Mouse (Mus musculus) neural tube, embryonic 11.5 days (tissue): ENCODE data around the gene Slc26a8. TPM values are rescaled to one million over a fixed set of nuclear protein-coding genes. Genes with fewer than 3 reads are reported as not detected.

Source experiments
- ATAC-seq: fragments of 200-750 bp; cut with Nextera tagmentation; 2 replicates; pipeline ENCODE4 v1.8.0; 2017; ENCODE audit warnings: moderate number of reproducible peaks, mild to moderate bottlenecking, moderate TSS enrichment, moderate library complexity; ENCODE audit not compliant: insufficient read depth, low FRiP score, low TSS enrichment
- DNase-seq: peaks from one replicate; pipeline ENCODE4 v3.0.0-alpha.2; 2015; ENCODE audit warnings: low spot score
- H3K27ac ChIP-seq: fragments of 300-500 bp; sonication (generic); 2 replicates; pipeline ENCODE4 v1.5.1; 2014; ENCODE audit warnings: low read depth, mild to moderate bottlenecking, low read length
- H3K27me3 ChIP-seq: fragments of 300-500 bp; sonication (generic); 2 replicates; pipeline ENCODE4 v1.6.1; 2014; ENCODE audit warnings: mild to moderate bottlenecking, low read length, mixed read lengths; ENCODE audit not compliant: control insufficient read depth, insufficient read depth
- H3K36me3 ChIP-seq: fragments of 300-500 bp; sonication (generic); 2 replicates; pipeline ENCODE4 v1.6.1; 2014; ENCODE audit warnings: mild to moderate bottlenecking, low read length, moderate library complexity, mixed read lengths; ENCODE audit not compliant: control insufficient read depth, insufficient read depth
- H3K4me1 ChIP-seq: fragments of 300-500 bp; sonication (generic); 2 replicates; pipeline ENCODE4 v1.6.1; 2014; ENCODE audit warnings: low read length, mixed read lengths; ENCODE audit not compliant: control insufficient read depth, insufficient read depth
- H3K4me2 ChIP-seq: fragments of 300-500 bp; sonication (generic); 2 replicates; pipeline ENCODE4 v1.6.1; 2014; ENCODE audit warnings: low read depth, mild to moderate bottlenecking, moderate library complexity
- H3K4me3 ChIP-seq: fragments of 300-500 bp; sonication (generic); 2 replicates; pipeline ENCODE4 v1.5.1; 2014; ENCODE audit warnings: low read depth, low read length
- H3K9ac ChIP-seq: fragments of 300-500 bp; sonication (generic); 2 replicates; pipeline ENCODE4 v1.6.1; 2014; ENCODE audit warnings: mild to moderate bottlenecking, low read length
- H3K9me3 ChIP-seq: fragments of 300-500 bp; sonication (generic); 2 replicates; pipeline ENCODE4 v1.6.1; 2016; ENCODE audit warnings: low read length; ENCODE audit not compliant: control insufficient read depth
- WGBS: fragments of 180-500 bp; shearing (Covaris S2); extraction: QIAGEN DNeasy Blood & Tissue Kit; methylation state at CpG from one replicate; pipeline ENCODE4 v1.1.7; 2014; 5-methylcytosine and 5-hydroxymethylcytosine counted together
- polyA plus RNA-seq: library from polyadenylated mRNA; unstranded; fragments of >200 nt; fragmentation: Nextera tagmentation; extraction: Ambion mirVana; gene quantifications from 2 replicates; pipeline ENCODE4 v1.2.1, GENCODE M21; 2014

The Slc26a8 gene
- polyA plus RNA-seq, 1 experiment from 2014 or later = 0.62 TPM

GRCm38 (mm10) chr17:28696641-28697040, 6.6 kb upstream of the Slc26a8 start:
- H3K27ac ChIP-seq = no peak overlapping the region
- no peak overlapping the region for H3K4me2 ChIP-seq
- no peaks in the 10 kb centered on the region for H3K9me3 ChIP-seq
- no peak overlapping the region for H3K9ac ChIP-seq
- DNase-seq = no peak
- 39% methylated on average over 2 of the region's 2 CpGs for WGBS
- no peaks in the 10 kb centered on the region for H3K27me3 ChIP-seq
- H3K4me3 ChIP-seq = no peak overlapping the region
- ATAC-seq = no peak
- no peaks in the 10 kb centered on the region for H3K36me3 ChIP-seq
- peaks cover 27% of the 10 kb centered on the region for H3K4me1 ChIP-seq

GRCm38 (mm10) chr17:28694832-28695231, 4.8 kb upstream of the Slc26a8 start:
- Histone ChIP-seq H3K4me2 (no peak overlapping the region), H3K36me3 (no peaks in the 10 kb centered on the region), H3K4me1 (peaks cover 30% of the 10 kb centered on the region), H3K9ac (no peak overlapping the region), H3K27me3 (no peaks in the 10 kb centered on the region; the same call in 1 of the 2 replicates), H3K4me3 (no peak overlapping the region), H3K27ac (no peak overlapping the region), H3K9me3 (no peaks in the 10 kb centered on the region)
- DNase-seq = no peak
- no peak for ATAC-seq
- 81% methylated on average over 4 of the region's 4 CpGs for WGBS

GRCm38 (mm10) chr17:28694078-28694477, 4.0 kb upstream of the Slc26a8 start:
- H3K9ac ChIP-seq = no peak overlapping the region
- DNase-seq = no peak
- no peaks in the 10 kb centered on the region for H3K9me3 ChIP-seq
- no peaks in the 10 kb centered on the region for H3K36me3 ChIP-seq
- ATAC-seq = no peak
- peaks cover 4% of the 10 kb centered on the region; the same call in 1 of the 2 replicates for H3K27me3 ChIP-seq
- peaks cover 33% of the 10 kb centered on the region for H3K4me1 ChIP-seq
- H3K4me3 ChIP-seq = no peak overlapping the region
- no peak overlapping the region for H3K4me2 ChIP-seq
- H3K27ac ChIP-seq = no peak overlapping the region
- 87% methylated on average over 2 of the region's 2 CpGs for WGBS

- ATAC-seq = no peak
- Histone ChIP-seq H3K27me3 (peaks cover 4% of the 10 kb centered on the region; the same call in 1 of the 2 replicates), H3K27ac (no peak overlapping the region), H3K4me2 (peak overlapping the region; percentile 49), H3K4me1 (peaks cover 29% of the 10 kb centered on the region), H3K9me3 (no peaks in the 10 kb centered on the region), H3K36me3 (no peaks in the 10 kb centered on the region), H3K4me3 (peak overlapping the region; percentile 97), H3K9ac (no peak overlapping the region; the same call in 1 of the 2 replicates)
- no peak for DNase-seq
- WGBS = 59% methylated on average over 3 of the region's 3 CpGs
Measured at GRCm38 (mm10) chr17:28693086-28693485, 3.1 kb upstream of the Slc26a8 start.

- peaks cover 24% of the 10 kb centered on the region for H3K4me1 ChIP-seq
- H3K9me3 ChIP-seq = no peaks in the 10 kb centered on the region
- no peaks in the 10 kb centered on the region for H3K36me3 ChIP-seq
- H3K4me2 ChIP-seq = peak overlapping the region; percentile 49
- peak overlapping the region; percentile 92 for H3K9ac ChIP-seq
- peaks cover 4% of the 10 kb centered on the region; the same call in 1 of the 2 replicates for H3K27me3 ChIP-seq
- DNase-seq (peak; percentile 44), ATAC-seq (no peak)
- under 1% methylated on average over 18 of the region's 18 CpGs for whole genome bisulfite sequencing
- H3K4me3 ChIP-seq = peak overlapping the region; percentile 97
- H3K27ac ChIP-seq = 0 out of 2 replicates have a peak overlapping the region, but pooled peaks have one; percentile 94
Measured at GRCm38 (mm10) chr17:28692341-28692710, 2.3 kb upstream of the Slc26a8 start.

GRCm38 (mm10) chr17:28691687-28692340, 1.8 kb upstream of the Slc26a8 start:
- ATAC-seq (peak; percentile 66), DNase-seq (peak; percentile 69)
- Histone ChIP-seq H3K36me3 (no peaks in the 10 kb centered on the region), H3K27me3 (peaks cover 4% of the 10 kb centered on the region; the same call in 1 of the 2 replicates), H3K9me3 (no peaks in the 10 kb centered on the region), H3K4me1 (peaks cover 24% of the 10 kb centered on the region), H3K4me2 (peak overlapping the region; percentile 49), H3K4me3 (peak overlapping the region; percentile 97), H3K27ac (peak overlapping the region; percentile 94), H3K9ac (peak overlapping the region; percentile 92)
- whole genome bisulfite sequencing = under 1% methylated on average over 51 of the region's 53 CpGs

GRCm38 (mm10) chr17:28690776-28691686, 998 bp upstream of the Slc26a8 start, which contains the start of gene Mapk14:
Gene Mapk14, plus strand, starts transcription at chr17:28691329.
- ATAC-seq (peak; percentile 92), DNase-seq (peak; percentile 100)
- H3K27me3 ChIP-seq = peaks cover 4% of the 10 kb centered on the region; the same call in 1 of the 2 replicates
- H3K9me3 ChIP-seq = no peaks in the 10 kb centered on the region
- H3K9ac ChIP-seq = peak within 1 kb of the TSS; percentile 92
- H3K4me2 ChIP-seq = peak within 1 kb of the TSS; percentile 49
- under 1% methylated on average over 72 of the region's 86 CpGs for WGBS
- H3K4me3 ChIP-seq = peak within 1 kb of the TSS; percentile 97
- H3K36me3 ChIP-seq = no peaks in the 10 kb centered on the region
- peak within 1 kb of the TSS; percentile 94 for H3K27ac ChIP-seq
- H3K4me1 ChIP-seq = peaks cover 17% of the 10 kb centered on the region

GRCm38 (mm10) chr17:28687354-28687753, 2.7 kb downstream of the Slc26a8 start:
- Histone ChIP-seq H3K27ac (no peak overlapping the region), H3K27me3 (peaks cover 4% of the 10 kb centered on the region; the same call in 1 of the 2 replicates), H3K9ac (no peak overlapping the region), H3K4me3 (no peak overlapping the region), H3K4me1 (peaks cover 6% of the 10 kb centered on the region; the same call in 1 of the 2 replicates), H3K9me3 (no peaks in the 10 kb centered on the region), H3K4me2 (no peak overlapping the region), H3K36me3 (no peaks in the 10 kb centered on the region)
- ATAC-seq (no peak), DNase-seq (no peak)
- WGBS = 48% methylated on average over 4 of the region's 4 CpGs
